15 mouse cellular contexts compared by ENCODE assay signal in the genomic region with DNA sequence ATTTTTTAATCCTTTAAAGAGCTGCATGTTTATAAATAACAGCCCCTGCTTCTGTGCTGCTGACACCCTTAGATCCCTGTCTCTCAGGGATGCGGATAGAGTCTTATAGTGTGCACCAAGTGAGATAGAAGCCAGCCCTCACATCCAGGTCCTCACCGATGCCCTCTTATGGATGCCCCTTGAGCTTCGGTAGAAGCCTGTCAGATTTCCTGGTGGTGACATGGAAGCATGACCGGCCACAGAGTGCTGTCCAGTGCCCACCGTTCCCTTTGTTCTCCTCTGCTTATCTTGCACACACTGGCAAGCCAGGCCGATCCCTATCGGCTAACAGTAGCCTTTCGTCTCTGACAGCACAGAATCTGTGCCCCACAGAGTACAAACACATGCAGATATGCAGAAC.
DNase-seq lines count a peak whose midpoint lies in the region; ATAC-seq and TF ChIP-seq lines count a peak whose summit lies in the region.
"Had no signal": no experiment of that assay in that cellular context is flagged by ENCODE, and none has a peak within 500 bp of the region (broad histone marks: within the 10 kb centered on the region; RNA-seq: fewer than 3 reads in every experiment).

No protein-coding gene starts in this region.

- no peak overlapping the region for H3K27ac ChIP-seq in gastrocnemius, adult 2 months
- H3K27ac ChIP-seq in midbrain, embryonic 10.5 days (replicated peaks): 0 out of 2 replicates have a peak overlapping the region, but pooled peaks have one; percentile 13
- H3K27ac ChIP-seq in midbrain, embryonic 11.5 days (ENCODE audit: low read depth, low read length): no peak overlapping the region
- H3K27ac ChIP-seq: forebrain, embryonic 13.5 days; heart, embryonic 13.5 days; neural tube, embryonic 12.5 days had no signal

- intact Hi-C loops in gastrocnemius, adult 2 months (cut with DNase I): no loop called here

- H3K9me3 ChIP-seq in midbrain, embryonic 10.5 days (replicated peaks): no peaks in the 10 kb centered on the region
- no peaks in the 10 kb centered on the region for H3K9me3 ChIP-seq in midbrain, embryonic 11.5 days (ENCODE audit: control insufficient read depth, low read length)
- H3K9me3 ChIP-seq: forebrain, embryonic 13.5 days; heart, embryonic 13.5 days; neural tube, embryonic 12.5 days had no signal

- no peaks in the 10 kb centered on the region for H3K36me3 ChIP-seq in midbrain, embryonic 10.5 days
- H3K36me3 ChIP-seq in midbrain, embryonic 11.5 days (ENCODE audit: control insufficient read depth, insufficient read depth, low read length): no peaks in the 10 kb centered on the region
- H3K36me3 ChIP-seq: heart, embryonic 13.5 days; neural tube, embryonic 12.5 days had no signal

- TF ChIP-seq CTCF in gastrocnemius, adult 2 months (IDR thresholded peaks at IDR 0.05): peak; percentile 65

- peak; percentile 36 for DNase-seq in gastrocnemius, adult 2 months
- DNase-seq in gastrocnemius, postnatal 4 days (ENCODE audit: low spot score in 2 of 2): no peak
- peak; percentile 16 to 64 for DNase-seq in kidney, postnatal 36 days
- no peak for DNase-seq in kidney, adult 8-10 months
- DNase-seq in midbrain, embryonic 10.5 days (ENCODE audit: low spot score): no peak
- no peak for DNase-seq in midbrain, embryonic 11.5 days (ENCODE audit: low spot score, missing footprints)
- peak; percentile 15 for DNase-seq in thymus, postnatal 25 days
- DNase-seq: cerebellum, adult 18-20 months; cerebellum, postnatal 36 days; gastrocnemius, postnatal 36 days; right cerebral cortex, postnatal 25 days had no signal

- no peaks in the 10 kb centered on the region for H3K27me3 ChIP-seq in midbrain, embryonic 10.5 days (ENCODE audit: low read depth, poor library complexity, severe bottlenecking)
- H3K27me3 ChIP-seq in midbrain, embryonic 11.5 days (ENCODE audit: control insufficient read depth, insufficient read depth, low read length): no peaks in the 10 kb centered on the region
- H3K27me3 ChIP-seq: forebrain, embryonic 13.5 days; neural tube, embryonic 12.5 days had no signal

- WGBS in midbrain, embryonic 10.5 days: 87% methylated on average over 8 of the region's 8 CpGs
- 67% methylated on average over 8 of the region's 8 CpGs for WGBS in midbrain, embryonic 11.5 days

- no peak for ATAC-seq in midbrain, embryonic 11.5 days (ENCODE audit: low FRiP score)
- ATAC-seq: forebrain, embryonic 13.5 days; inflammation-experienced regulatory T-cells, adult 6 months had no signal

- 0 out of 2 replicates have a peak, but pooled peaks cover 4% of the 10 kb centered on the region for H3K4me1 ChIP-seq in midbrain, embryonic 10.5 days
- H3K4me1 ChIP-seq in midbrain, embryonic 11.5 days (ENCODE audit: control insufficient read depth, insufficient read depth, low read length): no peaks in the 10 kb centered on the region
- H3K4me1 ChIP-seq: heart, embryonic 13.5 days; neural tube, embryonic 12.5 days had no signal

- H3K4me3 ChIP-seq in gastrocnemius, adult 2 months: no peak overlapping the region
- H3K4me3 ChIP-seq in midbrain, embryonic 10.5 days: no peak overlapping the region
- H3K4me3 ChIP-seq in midbrain, embryonic 11.5 days (ENCODE audit: low read depth, low read length): no peak overlapping the region
- H3K4me3 ChIP-seq: forebrain, embryonic 13.5 days; heart, embryonic 13.5 days; neural tube, embryonic 12.5 days had no signal

- H3K9ac ChIP-seq in midbrain, embryonic 11.5 days (ENCODE audit: low read length): no peak overlapping the region
- H3K9ac ChIP-seq: forebrain, embryonic 13.5 days; heart, embryonic 13.5 days; neural tube, embryonic 12.5 days had no signal

- H3K4me2 ChIP-seq in midbrain, embryonic 11.5 days: no peak overlapping the region
- H3K4me2 ChIP-seq: forebrain, embryonic 13.5 days; heart, embryonic 13.5 days; neural tube, embryonic 12.5 days had no signal

Comparison
In these comparisons a context has a peak if more than half of its experiments do, and no peak if none do; other contexts are left out.
1. DNase-seq: peak in gastrocnemius, adult 2 months (single experiment), kidney, postnatal 36 days (2 of 2) and thymus, postnatal 25 days (single experiment); none in gastrocnemius, postnatal 4 days (0 of 2), kidney, adult 8-10 months (0 of 2), midbrain, embryonic 10.5 days (single experiment) and midbrain, embryonic 11.5 days (single experiment).